Mouse (Mus musculus): Measurements from ENCODE around the gene Frmpd3. TPM values are rescaled to one million over a fixed set of nuclear protein-coding genes. Genes with fewer than 3 reads are reported as not detected.

Gene Frmpd3
- 0.01 TPM in 1 of 2 replicates, not detected in the other for polyA plus RNA-seq (2012; rRNA removed)

GRCm38 (mm10) chrX:140341656-140342392 is at the start of gene Frmpd3:
Gene Frmpd3, plus strand, starts transcription at chrX:140342263.

GRCm38 (mm10) chrX:140456279-140456731 is 114.2 kb downstream of the Frmpd3 start, which contains the start of gene Prps1:
Gene Prps1, plus strand, starts transcription at chrX:140456613.

Other genes with a start within 250 kb of the Frmpd3 start
- gene Prps1, start 114.3 kb downstream of the Frmpd3 start, polyA plus RNA-seq (2012; rRNA removed) = 0.82 and 1.2 TPM in 2 replicates

Measured in stomach, adult 2 months (tissue).